Mouse (Mus musculus) kidney, adult 8-10 months (tissue): ENCODE measurements around the gene Acyp1.

Source experiments
- DNase-seq, 2 experiments: peaks; one replicate each; pipeline ENCODE4 v3.0.0; 2022

Acyp1 gene

DNA sequence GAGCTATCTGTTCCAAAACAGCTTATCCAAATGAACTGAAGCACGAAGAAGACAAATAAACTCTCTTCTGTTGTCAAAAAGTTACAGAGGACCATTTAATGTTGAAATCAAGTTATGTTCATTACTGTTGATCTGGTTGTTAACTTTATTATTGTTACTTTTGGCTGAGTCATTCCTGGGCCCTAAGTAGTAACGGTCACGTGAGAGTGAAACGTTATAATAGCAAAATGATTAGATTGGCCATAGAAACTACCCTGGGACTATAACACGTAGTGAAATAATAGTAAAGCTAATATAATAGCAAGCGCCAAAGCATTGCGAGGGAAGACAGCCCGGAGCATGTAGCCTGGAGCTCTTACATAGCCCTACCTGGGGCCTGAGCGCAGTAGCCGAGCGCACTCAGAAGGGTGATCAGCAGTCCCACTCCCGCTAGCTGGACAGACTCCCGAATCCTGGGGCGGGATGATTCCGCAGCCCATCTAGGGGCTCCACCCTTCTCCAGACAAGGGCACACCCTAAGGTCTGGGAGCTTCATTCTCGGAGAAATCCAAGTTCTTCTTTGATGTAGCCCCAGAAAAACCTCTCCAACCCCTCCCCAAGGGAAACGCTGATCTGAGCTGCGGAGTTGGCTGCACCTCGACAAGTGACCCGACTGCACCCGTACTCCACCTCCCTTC, at the start of gene Acyp1:
Acyp1 (minus strand) TSS at position 630 of the 677 bp plus-strand sequence.
- DNase-seq: peak in 1 of 2 experiments; percentile 55

DNA sequence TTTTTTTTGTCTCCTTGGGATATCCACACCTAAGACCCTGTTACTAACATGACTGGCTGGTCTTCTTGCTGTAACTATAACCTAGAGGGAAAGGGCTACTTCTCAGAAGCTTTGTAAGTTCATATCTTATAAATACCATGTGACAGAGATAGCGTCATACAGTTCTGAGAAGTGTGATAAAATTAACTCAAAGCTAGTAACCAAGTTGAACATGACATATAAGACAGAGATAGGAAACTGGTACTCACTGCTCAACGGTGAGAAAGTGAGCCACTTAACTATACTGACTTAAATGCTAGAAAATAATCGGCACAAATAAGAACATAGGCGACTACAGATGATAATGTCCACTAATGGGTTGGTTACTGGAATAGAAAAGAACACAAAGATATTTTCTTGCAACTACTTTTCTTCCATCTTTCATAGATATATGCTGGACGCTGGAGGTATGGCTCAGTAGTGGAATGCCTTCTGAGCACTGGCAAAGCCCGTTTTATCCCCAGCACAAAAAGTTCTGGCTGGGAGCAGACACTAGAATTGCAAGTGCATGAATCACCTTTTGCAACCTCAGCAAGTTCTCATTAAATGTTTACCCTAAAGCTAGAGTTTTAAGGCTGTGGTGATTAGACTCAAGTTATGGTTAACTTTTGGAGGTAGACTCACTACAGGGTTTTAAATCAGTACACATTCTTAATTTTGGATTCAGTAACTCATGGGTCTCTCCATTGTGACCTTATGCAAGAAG, 49.5 kb upstream of the Acyp1 start:
- DNase-seq: no peak

DNA sequence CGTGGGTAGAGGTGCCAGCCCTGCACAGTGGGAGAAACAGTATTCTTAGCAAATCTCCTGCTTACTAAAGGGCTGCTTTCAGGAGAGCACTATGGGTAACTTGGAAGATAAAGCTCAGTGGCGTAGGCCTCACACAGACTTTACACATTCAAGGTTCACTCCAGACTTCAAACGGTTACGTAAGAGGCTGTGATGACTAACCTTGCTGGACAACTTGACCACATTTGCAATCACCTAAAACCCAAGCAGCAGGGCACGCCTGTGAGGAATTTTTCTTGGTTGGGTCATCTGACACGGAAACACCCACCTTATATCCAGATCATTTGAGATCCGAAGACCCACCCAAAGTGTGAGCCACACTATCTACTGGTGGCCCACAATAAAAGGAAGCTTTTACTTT, 41.9 kb upstream of the Acyp1 start:
- DNase-seq: peak; percentile 15 to 41

DNA sequence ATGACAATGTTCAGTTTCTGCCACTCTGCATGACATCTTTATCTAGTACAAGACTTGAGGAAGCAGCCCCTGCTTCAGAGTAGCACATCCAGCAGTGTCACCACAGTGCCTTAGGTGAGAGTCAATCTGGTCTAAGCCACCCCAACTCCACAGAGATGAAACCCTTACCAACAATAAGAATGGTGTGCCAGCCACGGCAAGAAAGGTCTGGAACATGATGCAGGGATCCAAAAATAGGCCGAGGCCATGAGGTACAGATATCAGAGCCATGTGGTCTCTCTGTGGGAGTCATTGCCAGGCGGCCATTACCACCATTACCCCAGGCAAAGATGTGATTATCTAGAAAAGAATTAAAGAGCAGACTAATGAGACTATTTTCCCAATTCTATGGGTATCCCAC, 20.4 kb upstream of the Acyp1 start:
- DNase-seq: no peak

DNA sequence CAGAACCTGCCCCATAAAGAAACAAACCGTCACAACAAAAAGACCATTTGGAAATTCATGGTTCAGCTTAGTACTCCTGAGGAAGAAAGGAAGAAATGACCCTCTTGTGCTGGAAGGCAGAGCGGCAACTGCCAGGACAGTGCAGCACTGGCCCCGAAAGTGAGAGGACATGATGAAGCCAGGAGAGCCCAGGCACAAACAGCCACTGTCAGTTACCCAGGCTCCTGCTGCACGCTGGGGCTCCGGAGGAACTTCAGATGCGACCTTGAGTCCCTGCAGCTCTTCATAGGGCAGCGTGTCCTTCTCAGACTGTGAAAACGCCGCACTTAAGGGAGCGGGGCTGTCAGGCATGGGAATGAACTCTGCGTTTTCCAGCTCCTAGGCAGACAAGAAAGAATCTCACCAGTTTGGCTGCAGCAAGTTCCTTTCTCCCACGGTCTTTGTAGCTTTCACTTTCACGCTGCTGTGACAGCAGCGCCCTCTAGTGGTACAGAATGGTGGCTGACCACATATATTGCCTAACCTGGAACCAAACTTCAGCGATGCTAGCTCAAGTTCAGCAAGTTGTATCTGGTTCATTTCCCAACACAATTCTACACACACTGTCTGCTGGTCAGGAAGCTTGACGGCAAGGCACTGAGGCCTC, 17.1 kb upstream of the Acyp1 start:
- DNase-seq: peak; percentile 78 to 92

DNA sequence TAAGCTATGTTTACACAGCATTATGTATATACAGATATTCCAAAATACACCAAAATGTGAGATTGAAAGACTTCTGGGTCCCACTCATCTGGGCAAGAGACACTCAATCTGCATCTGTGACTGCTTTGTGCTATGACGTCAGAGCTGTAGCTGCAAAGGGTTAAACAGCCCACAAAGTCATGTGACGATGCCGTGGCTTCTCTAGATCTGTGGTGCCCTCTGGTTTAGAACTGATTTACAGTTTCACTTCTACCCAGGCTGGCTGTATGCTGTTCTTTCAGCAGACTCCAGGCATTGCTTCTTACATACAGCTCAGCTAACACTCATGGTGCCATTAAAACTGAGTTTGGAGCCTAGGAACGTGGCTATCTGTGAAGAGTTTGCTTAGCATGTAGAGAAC, 16.5 kb upstream of the Acyp1 start:
- DNase-seq: no peak

DNA sequence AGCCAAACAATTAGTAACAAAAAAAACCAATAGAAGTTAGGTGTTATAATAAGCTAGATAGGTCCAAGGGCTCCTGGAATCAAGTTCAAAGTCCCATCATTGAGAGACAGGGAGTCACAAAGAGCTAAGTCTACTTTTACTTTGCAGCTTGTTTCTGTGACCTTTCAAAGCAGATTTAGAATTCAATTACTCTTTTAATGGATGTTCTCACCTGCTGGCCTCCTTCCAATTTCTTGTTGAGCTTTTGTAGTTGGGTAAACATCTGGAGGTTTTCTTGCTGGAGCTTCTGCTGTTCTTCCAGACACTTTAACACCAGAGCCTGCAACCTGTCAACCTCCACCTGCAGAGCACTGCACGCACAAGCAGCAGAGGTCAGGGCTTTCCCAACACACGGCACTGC, 15.0 kb upstream of the Acyp1 start:
- no peak for DNase-seq

DNA sequence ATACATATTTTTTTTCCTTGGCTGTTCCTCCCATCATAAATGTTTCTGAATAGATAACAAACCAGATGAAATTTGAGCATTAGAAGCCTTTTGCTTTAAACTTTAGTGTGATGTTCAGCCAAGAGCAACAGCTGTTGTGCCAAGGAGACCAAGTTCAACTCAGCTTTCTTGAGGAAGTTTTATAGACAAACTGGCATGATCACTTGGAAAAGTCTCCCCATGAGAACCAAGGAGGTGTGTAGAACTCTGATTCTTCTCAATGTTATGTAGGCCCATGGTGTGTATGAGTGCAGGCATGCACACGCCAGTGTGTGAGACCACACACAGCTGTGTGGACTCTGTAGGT, 10.6 kb upstream of the Acyp1 start:
- DNase-seq: no peak

DNA sequence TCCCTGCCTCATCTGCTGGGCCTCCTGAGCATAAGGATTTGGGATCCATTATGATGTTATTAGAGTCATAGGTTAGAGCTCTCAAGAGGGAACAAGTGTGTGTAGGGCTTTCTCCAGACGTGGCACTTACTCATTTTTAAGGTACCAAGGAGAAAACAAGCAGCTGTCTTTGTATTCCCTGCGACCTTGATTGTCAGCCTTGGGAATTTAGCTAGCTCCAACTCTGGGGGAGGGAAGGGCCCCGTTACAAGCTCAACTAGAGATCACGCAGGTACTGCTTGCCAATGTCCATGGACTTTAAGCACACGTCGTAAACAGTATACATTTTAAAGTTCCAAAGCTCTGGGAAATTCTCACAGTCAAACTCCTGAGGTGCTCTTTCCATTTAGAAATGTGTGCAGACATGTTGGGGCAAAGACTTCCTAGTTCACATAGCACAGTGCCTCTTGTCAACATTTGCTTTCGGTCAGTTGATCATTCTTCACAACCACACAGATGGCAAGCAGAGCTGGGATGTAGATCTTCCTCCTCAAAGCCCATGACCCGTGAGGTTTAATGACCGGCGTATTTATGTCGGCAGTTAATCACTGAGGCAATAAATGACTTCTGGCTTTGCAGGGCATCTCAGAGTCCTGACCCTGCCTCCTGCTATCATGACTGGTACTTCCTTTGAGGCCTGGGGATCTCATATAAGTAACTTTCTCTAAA, 10.0 kb upstream of the Acyp1 start:
- DNase-seq: no peak

DNA sequence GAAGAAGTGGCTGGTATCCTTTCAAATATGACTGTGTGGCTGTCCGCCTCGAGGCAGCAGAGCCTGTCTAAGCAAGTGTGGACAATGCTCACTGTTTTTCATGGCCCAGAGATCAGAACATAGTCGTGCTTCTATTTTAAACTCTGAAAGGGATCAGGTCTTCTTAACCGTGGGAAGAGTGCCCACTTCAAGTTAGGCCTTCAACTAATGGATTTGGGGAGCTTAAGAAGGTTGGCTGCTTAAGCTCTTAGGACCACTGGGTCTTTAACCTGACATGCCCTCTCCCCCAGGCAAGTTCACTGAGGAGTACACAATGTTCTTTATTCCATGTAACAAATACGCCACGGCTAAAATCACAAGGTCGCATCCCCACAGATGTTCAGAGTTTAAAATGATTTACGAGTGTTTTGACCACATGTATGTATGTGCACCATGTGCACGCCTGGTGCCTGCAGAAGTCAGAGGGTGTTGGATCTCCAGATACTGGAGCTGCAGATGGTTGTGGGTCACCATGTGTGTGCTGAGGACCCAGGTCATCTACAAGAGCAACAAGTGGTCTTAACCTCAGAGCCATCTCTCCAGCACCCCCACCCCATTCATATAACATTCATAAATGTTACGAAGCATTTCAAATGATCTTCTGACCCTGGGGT, 9.2 kb upstream of the Acyp1 start:
- DNase-seq: no peak

DNA sequence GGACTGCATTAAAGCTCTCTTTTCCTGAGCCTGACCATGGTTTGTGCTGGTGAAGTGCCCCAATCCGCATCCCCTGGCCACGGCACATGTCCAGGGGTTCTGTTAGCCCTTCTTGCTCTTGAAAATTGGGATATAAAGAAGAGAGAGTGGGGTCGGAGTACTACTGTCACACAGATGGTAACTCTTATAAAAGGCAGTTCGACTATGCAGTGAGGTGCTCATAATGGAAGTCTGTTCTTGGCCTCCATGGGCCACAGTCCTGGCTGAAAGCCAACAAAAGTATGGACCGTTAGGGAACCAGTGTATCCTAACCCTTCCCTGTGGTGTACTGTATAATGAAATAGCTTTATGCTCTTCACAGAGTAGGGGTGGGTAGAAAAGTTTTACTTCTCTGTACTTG, 8.7 kb upstream of the Acyp1 start:
- DNase-seq: no peak

DNA sequence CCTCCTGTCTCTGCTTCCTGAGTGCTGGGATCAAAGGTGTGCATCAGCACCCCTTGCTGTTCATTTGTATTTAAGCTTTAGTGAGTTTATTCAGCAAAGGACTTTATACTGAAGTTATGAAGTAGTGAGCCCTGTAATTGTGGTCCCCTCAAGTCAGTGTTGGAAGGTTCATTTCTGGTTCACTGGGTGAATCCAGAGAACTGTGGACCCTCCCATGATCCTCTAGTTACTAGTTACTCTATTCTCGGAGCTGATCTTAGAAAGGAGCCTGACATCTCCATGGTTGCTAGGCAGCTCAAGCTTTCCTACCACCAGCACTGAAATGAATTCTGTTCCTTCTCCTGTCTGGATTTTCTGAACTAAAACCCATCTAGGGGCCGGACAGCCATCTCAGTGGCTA, 7.3 kb upstream of the Acyp1 start:
- DNase-seq: no peak

DNA sequence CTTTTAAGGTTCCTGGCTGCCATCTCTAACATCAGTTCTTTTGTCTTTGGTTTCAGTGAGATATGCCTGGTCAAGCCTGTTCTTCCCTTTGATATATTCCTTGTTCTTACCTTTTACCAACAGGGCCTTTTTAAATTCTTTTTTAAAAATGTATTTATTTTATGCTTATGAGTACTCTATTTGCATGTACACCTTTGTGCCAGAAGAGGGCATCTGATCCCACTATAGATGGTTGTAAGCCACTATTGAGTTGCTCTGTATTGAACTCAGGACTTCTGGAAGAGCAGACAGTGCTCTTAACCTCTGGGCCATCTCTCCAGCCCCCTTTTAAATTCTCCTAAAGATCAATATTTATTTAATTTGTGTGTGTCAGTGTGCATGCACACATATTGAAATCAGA, 4.7 kb upstream of the Acyp1 start:
- DNase-seq: no peak

DNA sequence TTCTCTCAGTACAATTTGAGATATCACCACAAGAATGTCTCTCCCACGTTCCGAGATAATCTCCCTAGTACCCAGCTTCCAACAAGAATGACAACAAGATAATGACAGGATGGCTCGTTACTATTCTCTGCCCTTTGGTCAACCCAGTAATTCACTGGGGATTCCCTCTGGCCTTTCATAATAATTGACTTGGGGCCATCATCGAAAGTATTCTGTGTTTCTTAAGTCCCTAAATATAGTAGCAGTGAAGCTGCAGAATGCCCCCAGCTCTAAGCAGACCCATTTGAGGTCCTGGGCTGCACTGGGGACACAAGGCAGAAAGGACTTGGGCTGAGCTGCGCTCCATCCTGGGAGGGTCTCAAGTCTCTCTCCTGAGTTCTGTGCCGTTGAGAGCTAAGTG, 4.0 kb upstream of the Acyp1 start:
- DNase-seq: no peak

DNA sequence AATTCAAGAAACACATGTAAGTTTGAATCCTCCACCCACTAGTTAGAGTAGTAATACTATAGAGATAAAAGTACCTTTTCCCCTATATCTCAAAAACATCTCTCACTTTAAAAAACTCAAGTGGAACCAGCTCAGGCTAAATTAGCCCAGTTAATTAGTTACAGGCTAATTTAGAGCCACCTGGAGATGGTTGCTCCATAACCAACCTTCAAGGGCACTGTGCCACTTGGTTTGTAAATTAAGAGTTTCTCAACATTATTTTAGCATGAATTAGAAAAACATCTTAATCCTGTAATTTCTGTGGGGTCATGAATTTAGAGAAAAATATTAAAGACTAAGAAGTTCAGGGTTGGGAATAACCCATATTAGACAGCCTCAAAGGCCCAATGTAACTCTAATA, 3.3 kb upstream of the Acyp1 start:
- DNase-seq: peak; percentile 30 to 64

DNA sequence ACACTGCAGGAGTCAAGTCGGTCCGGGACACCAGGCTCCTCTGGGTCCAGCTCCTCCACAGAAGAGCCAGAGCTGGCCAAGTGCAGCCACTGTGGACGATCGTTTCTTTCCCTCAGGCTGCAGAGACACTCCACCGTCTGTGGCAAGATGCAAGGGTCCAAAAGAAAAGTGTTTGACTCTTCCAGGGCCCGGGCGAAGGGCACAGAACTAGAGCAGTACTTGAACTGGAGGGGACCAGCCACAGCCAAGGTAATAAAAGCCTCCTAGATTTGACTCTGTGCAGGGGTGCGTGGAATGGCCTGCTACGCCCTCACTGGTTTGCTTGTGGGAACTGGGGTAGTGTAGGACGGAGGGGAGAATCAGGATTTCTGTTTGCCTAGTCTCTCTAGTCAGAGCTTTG, 2.4 kb upstream of the Acyp1 start:
- DNase-seq: peak; percentile 51

DNA sequence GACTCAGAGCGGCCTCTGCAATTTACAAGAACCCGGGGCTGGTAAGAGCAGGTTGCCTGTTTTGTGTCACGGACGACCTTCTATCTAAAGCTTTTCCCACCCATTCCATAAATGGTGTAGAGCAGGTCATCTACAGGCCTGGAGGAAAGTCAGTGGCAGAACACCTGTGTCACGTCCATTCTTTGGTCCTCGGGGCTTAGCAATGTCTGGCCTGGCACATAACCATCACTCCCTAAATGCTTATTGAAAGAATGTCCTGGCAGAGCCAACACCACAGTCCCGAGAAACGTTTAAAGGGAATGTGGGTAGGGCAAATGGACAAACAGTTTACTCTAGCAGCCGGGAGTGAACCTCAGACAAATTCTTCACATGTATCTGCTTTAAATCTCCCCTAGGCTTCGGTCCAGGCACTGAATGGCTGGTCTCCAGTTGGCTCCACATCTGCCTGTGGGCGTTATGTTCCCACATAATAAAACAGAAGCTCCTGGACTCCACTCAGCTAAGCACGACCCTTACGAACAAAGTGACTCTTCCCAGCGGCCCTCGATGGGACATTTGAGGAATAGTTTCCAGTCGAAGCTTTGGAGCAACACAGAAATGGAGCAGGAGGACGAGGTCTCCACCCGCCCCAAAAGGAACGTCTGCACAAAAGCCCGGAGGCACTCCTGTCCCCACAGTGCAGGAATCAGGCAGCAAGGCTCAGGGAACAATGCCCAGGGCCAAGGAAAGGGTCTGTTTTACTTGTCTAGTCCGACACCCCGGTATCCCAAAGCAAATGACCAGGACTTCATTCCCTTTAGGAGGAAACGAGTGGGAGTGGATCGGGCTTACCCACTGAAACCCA, 1.1 kb upstream of the Acyp1 start:
- DNase-seq: peak; percentile 48 to 77

DNA sequence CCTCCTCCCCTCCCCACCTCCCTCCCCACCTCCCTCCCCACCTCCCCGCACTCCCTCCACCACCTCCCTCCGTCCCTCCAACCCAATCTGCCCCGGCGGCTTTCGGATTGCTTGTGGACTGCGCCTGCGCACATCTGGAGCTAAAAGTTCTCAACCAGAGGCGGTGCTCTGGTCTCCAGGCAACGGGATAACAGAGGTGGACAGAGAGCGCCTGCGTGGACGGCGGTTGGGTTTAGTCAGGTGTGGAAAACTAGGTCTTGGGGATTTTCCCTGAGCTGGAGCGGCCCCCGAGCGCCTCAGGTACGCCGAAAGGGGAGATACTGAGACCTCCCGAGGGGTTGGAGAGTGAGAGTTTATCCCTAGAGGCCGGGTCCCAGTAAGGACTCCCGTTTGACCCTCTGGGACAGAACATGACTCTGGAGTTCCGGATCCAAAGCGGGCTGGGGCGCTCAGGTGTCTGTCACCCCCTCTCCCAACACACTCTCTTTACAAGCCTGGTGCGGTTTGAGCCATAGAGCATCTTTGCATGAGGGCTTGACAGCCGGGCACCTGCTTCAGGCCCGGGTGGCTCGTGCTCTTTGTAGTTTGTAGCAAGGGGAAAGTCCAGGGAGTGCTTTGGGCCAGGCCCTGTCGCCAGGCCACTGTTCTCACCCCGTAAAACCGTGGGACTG, 383 bp upstream of the Acyp1 start, which contains the start of gene Zc2hc1c:
Zc2hc1c (plus strand) TSS at position 106 of the 671 bp plus-strand sequence.
- DNase-seq: peak; percentile 95 to 96

DNA sequence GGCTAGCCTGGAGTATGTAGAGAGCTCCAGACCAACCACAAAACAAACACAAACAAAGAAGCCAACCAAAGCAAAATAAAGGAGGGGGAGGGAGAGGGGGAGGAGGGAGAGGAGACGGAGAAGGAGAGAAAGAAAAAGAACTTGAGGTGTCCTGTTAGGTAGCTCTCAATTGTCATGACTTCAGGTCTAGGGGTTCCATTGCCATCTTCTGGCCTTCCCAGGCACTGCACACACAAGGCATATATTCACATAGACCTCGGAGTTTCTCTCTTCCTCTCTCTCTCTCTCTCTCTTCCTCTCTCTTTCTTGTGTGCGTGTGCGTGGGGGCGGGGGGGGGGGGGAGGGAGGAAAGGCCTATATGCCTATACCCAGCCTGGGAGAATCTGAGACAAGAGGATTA, 1.3 kb downstream of the Acyp1 start:
- peak in 1 of 2 experiments; percentile 42 for DNase-seq

DNA sequence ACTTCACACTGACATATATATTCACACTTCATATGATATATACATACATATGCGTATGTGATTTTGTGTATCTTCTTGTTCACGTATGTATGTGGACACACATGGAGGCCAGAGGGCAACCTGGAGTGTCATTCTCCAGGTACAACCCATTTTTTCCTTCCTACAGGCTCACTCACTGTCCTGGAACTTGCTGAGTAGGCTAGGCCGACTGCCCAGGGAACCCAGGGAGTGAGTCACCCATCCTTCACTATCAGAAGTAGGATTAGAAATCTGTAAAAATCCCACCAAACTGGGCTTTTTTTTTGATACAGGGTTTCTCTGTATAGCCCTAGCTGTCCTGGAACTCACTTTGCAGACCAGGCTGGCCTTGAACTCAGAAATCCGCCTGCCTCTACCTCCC, 3.2 kb downstream of the Acyp1 start:
- DNase-seq: no peak

DNA sequence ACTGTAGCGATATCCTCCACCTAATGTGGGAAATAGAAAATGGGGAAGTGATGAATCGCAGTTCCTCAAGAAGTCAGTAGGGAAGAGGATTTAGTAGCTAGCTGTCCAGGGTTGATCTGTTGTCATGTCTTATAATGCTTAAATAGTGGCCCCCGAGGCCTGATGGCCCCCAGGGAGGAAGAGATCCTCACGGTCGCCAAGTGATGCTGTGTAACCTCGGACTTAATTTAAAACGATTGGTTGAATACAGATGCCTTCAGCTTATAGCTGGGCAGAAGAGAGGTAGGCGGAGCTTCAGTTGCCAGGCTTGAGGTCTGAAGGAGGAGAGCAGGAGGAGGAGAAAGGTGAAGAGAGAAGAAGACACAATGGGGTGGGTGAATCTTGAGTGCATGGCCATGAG, 3.9 kb downstream of the Acyp1 start:
- DNase-seq: no peak
